Mouse (Mus musculus) testis, adult 2 months (tissue): ENCODE data around the gene Enah.

Experiments
- CTCF ChIP-seq: fragments of 200-500 bp; IDR thresholded peaks from 2 replicates; pipeline ENCODE4 v1.5.1; 2012; ENCODE audit warnings: low read depth, mild to moderate bottlenecking, inconsistent platforms, low read length, moderate library complexity; ENCODE audit not compliant: control insufficient read depth, insufficient read depth, insufficient replicate concordance
- POLR2A ChIP-seq: fragments of 200-500 bp; IDR thresholded peaks from 2 replicates; pipeline ENCODE4 v1.6.1; 2012; ENCODE audit warnings: low read depth, mild to moderate bottlenecking, inconsistent platforms, low read length, moderate library complexity; ENCODE audit not compliant: control insufficient read depth

GRCm38 (mm10) chr1:182052385-182052784, 32.6 kb upstream of the Enah start:
- TF ChIP-seq POLR2A (no peak), CTCF (no peak)
